Mouse (Mus musculus): ENCODE data around the gene Gins3. TPM values are rescaled to one million over a fixed set of nuclear protein-coding genes. Genes with fewer than 3 reads are reported as not detected.
A peak's percentile ranks its signal among the peaks of the same experiment; 100 is the strongest.

The Gins3 gene
- total RNA-seq, 2 experiments from 2014 or later = 1.9 to 2.9 TPM

- TF ChIP-seq CTCF (conservative IDR thresholded peaks at IDR 0.05) = no peak; the same call in 1 of the 2 replicates
- H3K4me3 ChIP-seq = peak overlapping the region; percentile 81
- DNase-seq (ENCODE audit: low spot score in 2 of 2) = peak; percentile 47 to 65
- H3K27ac ChIP-seq = peak overlapping the region; percentile 95
These were observed 44.9 kb downstream of the Gins3 start for GRCm38 (mm10) chr8:95678024-95678611.

- H3K27ac ChIP-seq = peak overlapping the region; percentile 79
- DNase-seq (ENCODE audit: low spot score in 2 of 2) = peak; percentile 61 to 73
- H3K4me3 ChIP-seq = no peak overlapping the region; the same call in 1 of the 2 replicates
- TF ChIP-seq CTCF (conservative IDR thresholded peaks at IDR 0.05) = 0 out of 2 replicates have a peak, but pooled peaks have one; percentile 11
These were observed 54.9 kb downstream of the Gins3 start for GRCm38 (mm10) chr8:95688073-95688672.

- DNase-seq (ENCODE audit: low spot score in 2 of 2) = no peak
- no peak overlapping the region for H3K4me3 ChIP-seq
- peak; percentile 47 for TF ChIP-seq CTCF (conservative IDR thresholded peaks at IDR 0.05)
- H3K27ac ChIP-seq = peak overlapping the region; percentile 29
These were observed 57.8 kb downstream of the Gins3 start for GRCm38 (mm10) chr8:95690929-95691541.

GRCm38 (mm10) chr8:95694631-95695030 lies 61.4 kb downstream of the Gins3 start:
- DNase-seq (ENCODE audit: low spot score in 2 of 2) = peak in 1 of 2 experiments; percentile 69
- Histone ChIP-seq H3K27ac (peak overlapping the region; percentile 96), H3K4me3 (peak overlapping the region; percentile 9; the same call in 1 of the 2 replicates)
- TF ChIP-seq CTCF (conservative IDR thresholded peaks at IDR 0.05) = no peak

Other genes starting within 250 kb of the Gins3 start
- 10 to 100 TPM; 53.8 to 59.9 TPM for gene Cfap20, start 198.6 kb upstream of the Gins3 start, total RNA-seq (2021)
- 10 to 100 TPM; 74.6 to 81.6 TPM for gene Csnk2a2, start 143.4 kb upstream of the Gins3 start, total RNA-seq (2021)
- gene Ccdc113, start 99.4 kb upstream of the Gins3 start, total RNA-seq (2021) = 1 to 10 TPM; 1.3 to 1.5 TPM
- gene Prss54, start 57.1 kb upstream of the Gins3 start, total RNA-seq (2021) = under 1 TPM in 1 of 2 experiments, not detected in 1; 0.42 TPM
- gene Ndrg4, start 43.5 kb downstream of the Gins3 start, total RNA-seq (2021) = 1,000 to 10,000 TPM; 1,421 to 1,432 TPM
- 10 to 100 TPM; 16.4 to 21.9 TPM for gene Setd6, start 82.4 kb downstream of the Gins3 start, total RNA-seq (2021)
- gene Cnot1, start 174.0 kb downstream of the Gins3 start, total RNA-seq (2021) = 100 to 1,000 TPM; 130 to 144 TPM
- gene Sap18b, start 191.9 kb downstream of the Gins3 start, total RNA-seq (2021) = 100 to 1,000 TPM; 123 to 140 TPM
- 10 to 100 TPM; 30.0 to 31.0 TPM for gene Slc38a7, start 220.1 kb downstream of the Gins3 start, total RNA-seq (2021)

All from layer of hippocampus, adult 2 months (tissue).